In the genomic region with DNA sequence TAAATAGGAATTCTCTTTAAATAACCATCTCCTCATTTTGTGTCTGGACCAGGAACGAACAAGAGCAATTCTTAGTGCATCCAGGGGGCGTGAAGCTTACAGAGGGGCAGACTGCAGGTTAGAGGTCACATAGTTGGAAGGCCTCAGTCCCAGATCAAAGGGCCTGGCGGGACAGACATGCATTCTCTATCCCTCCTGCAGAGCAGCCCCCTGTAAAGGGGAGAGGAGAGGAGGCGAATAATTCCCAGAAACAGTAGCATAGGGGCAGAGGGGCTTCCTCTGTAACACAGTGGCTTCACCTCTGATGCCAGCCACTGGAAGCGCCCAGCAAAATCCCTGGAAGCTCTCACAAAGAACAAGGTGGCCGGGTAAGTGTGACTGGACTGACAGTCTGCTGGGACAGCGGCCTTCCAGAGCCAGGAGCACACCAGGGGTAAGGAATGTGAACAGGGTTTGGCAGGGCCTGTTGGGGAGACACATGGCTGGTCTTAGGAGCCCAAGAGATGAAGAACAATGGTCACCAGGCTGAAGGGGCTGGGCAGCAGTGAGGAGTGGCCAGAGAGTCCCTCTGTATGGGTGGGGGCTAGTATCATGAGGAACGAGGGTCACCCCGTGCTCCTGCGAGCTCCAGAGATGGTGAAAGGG, we compare ENCODE assay signal across 7 mouse cellular contexts. TPM values are rescaled to one million over a fixed set of nuclear protein-coding genes. Genes with fewer than 3 reads are reported as not detected.
A peak's percentile ranks its signal among the peaks of the same experiment; 100 is the strongest.
DNase-seq lines count a peak whose midpoint lies in the region; ATAC-seq and TF ChIP-seq lines count a peak whose summit lies in the region.

No protein-coding gene starts in this region.

- H3K4me2 ChIP-seq in kidney, embryonic 15.5 days: peak overlapping the region; percentile 64; the same call in 1 of the 2 replicates
- H3K4me2 ChIP-seq in embryonic facial prominence, embryonic 12.5 days (replicated peaks): no peak overlapping the region
- H3K4me2 ChIP-seq in midbrain, embryonic 14.5 days (ENCODE audit: low read length): no peak overlapping the region

- no peak for ATAC-seq in kidney, embryonic 15.5 days (replicated peaks; ENCODE audit: low FRiP score)
- ATAC-seq in embryonic facial prominence, embryonic 12.5 days (ENCODE audit: insufficient number of reproducible peaks, insufficient read depth, low FRiP score, low TSS enrichment): no peak
- no peak for ATAC-seq in midbrain, embryonic 14.5 days (ENCODE audit: low FRiP score, low TSS enrichment)
- ATAC-seq in monocyte, adult 5-6 weeks (replicated peaks; ENCODE audit: insufficient number of reproducible peaks, low FRiP score, low TSS enrichment, poor library complexity, severe bottlenecking): no peak

- DNase-seq in kidney, postnatal 25 days: no peak
- DNase-seq in midbrain, embryonic 14.5 days: no peak
- DNase-seq in left cerebral cortex, postnatal 4 days: no peak

- peaks cover 34% of the 10 kb centered on the region for H3K4me1 ChIP-seq in kidney, embryonic 15.5 days
- peaks cover 2% of the 10 kb centered on the region; the same call in 1 of the 2 replicates for H3K4me1 ChIP-seq in bone marrow, adult 2 months (ENCODE audit: control insufficient read depth, insufficient read depth, low read length)
- H3K4me1 ChIP-seq in embryonic facial prominence, embryonic 12.5 days: peaks cover 16% of the 10 kb centered on the region; the same call in 1 of the 2 replicates
- H3K4me1 ChIP-seq in midbrain, embryonic 14.5 days (ENCODE audit: control insufficient read depth, insufficient read depth, low read length): no peaks in the 10 kb centered on the region

- H3K4me3 ChIP-seq in kidney, embryonic 15.5 days (replicated peaks): no peak overlapping the region
- H3K4me3 ChIP-seq in bone marrow, adult 2 months (replicated peaks; ENCODE audit: control insufficient read depth, low read depth, low read length): no peak overlapping the region
- H3K4me3 ChIP-seq in embryonic facial prominence, embryonic 12.5 days: no peak overlapping the region
- H3K4me3 ChIP-seq in midbrain, embryonic 14.5 days (replicated peaks; ENCODE audit: low read depth, low read length): no peak overlapping the region

- TF ChIP-seq CTCF in bone marrow, adult 2 months (IDR thresholded peaks at IDR 0.05; ENCODE audit: control insufficient read depth, insufficient read depth, low read length): no peak

- no peaks in the 10 kb centered on the region for H3K9me3 ChIP-seq in kidney, embryonic 15.5 days (replicated peaks)
- no peaks in the 10 kb centered on the region for H3K9me3 ChIP-seq in embryonic facial prominence, embryonic 12.5 days
- H3K9me3 ChIP-seq in midbrain, embryonic 14.5 days (ENCODE audit: control insufficient read depth, low read length): no peaks in the 10 kb centered on the region

- intact Hi-C loops in left cerebral cortex, postnatal 4 days (cut with DNase I): no loop called here

- H3K27me3 ChIP-seq in kidney, embryonic 15.5 days: no peaks in the 10 kb centered on the region
- no peaks in the 10 kb centered on the region for H3K27me3 ChIP-seq in embryonic facial prominence, embryonic 12.5 days
- H3K27me3 ChIP-seq in midbrain, embryonic 14.5 days (ENCODE audit: control insufficient read depth, insufficient read depth, low read length): no peaks in the 10 kb centered on the region

- TF ChIP-seq POLR2A in bone marrow, adult 2 months (IDR thresholded peaks at IDR 0.05; ENCODE audit: borderline replicate concordance, control insufficient read depth, low read depth, low read length): no peak

- peak overlapping the region; percentile 68 for H3K27ac ChIP-seq in kidney, embryonic 15.5 days
- H3K27ac ChIP-seq in bone marrow, adult 2 months (ENCODE audit: control insufficient read depth, insufficient read depth, low read depth, low read length, poor library complexity): peak overlapping the region; percentile 72
- 0 out of 2 replicates have a peak overlapping the region, but pooled peaks have one; percentile 50 for H3K27ac ChIP-seq in embryonic facial prominence, embryonic 12.5 days
- peak overlapping the region; percentile 14; the same call in 1 of the 2 replicates for H3K27ac ChIP-seq in midbrain, embryonic 14.5 days (replicated peaks; ENCODE audit: low read depth, low read length)

- WGBS in kidney, embryonic 15.5 days: 43% methylated on average over 10 of the region's 10 CpGs
- 68% methylated on average over 10 of the region's 10 CpGs for WGBS in bone marrow, adult 2 months
- WGBS in embryonic facial prominence, embryonic 12.5 days: 33% methylated on average over 10 of the region's 10 CpGs
- WGBS in midbrain, embryonic 14.5 days: 18% methylated on average over 10 of the region's 10 CpGs

- H3K9ac ChIP-seq in kidney, embryonic 15.5 days: no peak overlapping the region
- no peak overlapping the region for H3K9ac ChIP-seq in embryonic facial prominence, embryonic 12.5 days
- H3K9ac ChIP-seq in midbrain, embryonic 14.5 days (replicated peaks; ENCODE audit: low read length): peak overlapping the region; percentile 21; the same call in 1 of the 2 replicates

- peaks cover 52% of the 10 kb centered on the region for H3K36me3 ChIP-seq in kidney, embryonic 15.5 days
- peaks cover 48% of the 10 kb centered on the region for H3K36me3 ChIP-seq in embryonic facial prominence, embryonic 12.5 days
- H3K36me3 ChIP-seq in midbrain, embryonic 14.5 days (ENCODE audit: control insufficient read depth, insufficient read depth, low read length): peaks cover 51% of the 10 kb centered on the region

RNA-seq across cellular contexts. Expression of a gene that starts 1.0 kb away (rescaled TPM):
- polyA plus RNA-seq in kidney, embryonic 15.5 days (2015; fragmentation: Nextera tagmentation; extraction: Ambion mirVana): 1.3 and 1.5 TPM in 2 replicates
- 31.2 and 63.0 TPM in 2 replicates for polyA plus RNA-seq in bone marrow, adult 2 months (2011; ENCODE audit: insufficient read depth, insufficient read length, low replicate concordance, missing spikeins)
- polyA plus RNA-seq in embryonic facial prominence, embryonic 12.5 days (2016; fragmentation: Nextera tagmentation; extraction: Ambion mirVana): 1.3 and 1.8 TPM in 2 replicates
- polyA plus RNA-seq in midbrain, embryonic 14.5 days (2014; fragmentation: Nextera tagmentation; extraction: Ambion mirVana): 1.1 and 1.5 TPM in 2 replicates
- 27.7 to 53.1 TPM (median 29.1 TPM) in 3 replicates for total RNA-seq in monocyte, adult 5-6 weeks (2017)
- 1 to 10 TPM in 1 of 2 experiments, under 1 TPM in 1; 0.56 to 1.2 TPM for total RNA-seq in left cerebral cortex, postnatal 4 days (2021)

RNA-seq across cellular contexts. Expression of a gene that starts 8.0 kb away (rescaled TPM):
- polyA plus RNA-seq in kidney, embryonic 15.5 days (2015; fragmentation: Nextera tagmentation; extraction: Ambion mirVana): 82.1 and 101 TPM in 2 replicates
- 55.0 and 68.0 TPM in 2 replicates for polyA plus RNA-seq in bone marrow, adult 2 months (2011; ENCODE audit: insufficient read depth, insufficient read length, low replicate concordance, missing spikeins)
- polyA plus RNA-seq in embryonic facial prominence, embryonic 12.5 days (2016; fragmentation: Nextera tagmentation; extraction: Ambion mirVana): 44.9 and 48.3 TPM in 2 replicates
- 152 and 160 TPM in 2 replicates for polyA plus RNA-seq in midbrain, embryonic 14.5 days (2014; fragmentation: Nextera tagmentation; extraction: Ambion mirVana)
- total RNA-seq in monocyte, adult 5-6 weeks (2017): 59.0 to 73.8 TPM (median 62.7 TPM) in 3 replicates
- total RNA-seq in left cerebral cortex, postnatal 4 days (2021): 100 to 1,000 TPM; 171 to 176 TPM

RNA-seq across cellular contexts. Expression of a gene that starts 48.2 kb away (rescaled TPM):
- 21.4 and 24.6 TPM in 2 replicates for polyA plus RNA-seq in kidney, embryonic 15.5 days (2015; fragmentation: Nextera tagmentation; extraction: Ambion mirVana)
- 3.1 and 8.9 TPM in 2 replicates for polyA plus RNA-seq in bone marrow, adult 2 months (2011; ENCODE audit: insufficient read depth, insufficient read length, low replicate concordance, missing spikeins)
- 6.9 and 9.1 TPM in 2 replicates for polyA plus RNA-seq in embryonic facial prominence, embryonic 12.5 days (2016; fragmentation: Nextera tagmentation; extraction: Ambion mirVana)
- 5.2 and 5.3 TPM in 2 replicates for polyA plus RNA-seq in midbrain, embryonic 14.5 days (2014; fragmentation: Nextera tagmentation; extraction: Ambion mirVana)
- total RNA-seq in monocyte, adult 5-6 weeks (2017): not detected in 3 replicates
- 1 to 10 TPM; 9.2 to 9.3 TPM for total RNA-seq in left cerebral cortex, postnatal 4 days (2021)

RNA-seq across cellular contexts. Expression of a gene that starts 48.7 kb away (rescaled TPM):
- 37.3 and 40.1 TPM in 2 replicates for polyA plus RNA-seq in kidney, embryonic 15.5 days (2015; fragmentation: Nextera tagmentation; extraction: Ambion mirVana)
- 11.8 and 43.0 TPM in 2 replicates for polyA plus RNA-seq in bone marrow, adult 2 months (2011; ENCODE audit: insufficient read depth, insufficient read length, low replicate concordance, missing spikeins)
- polyA plus RNA-seq in embryonic facial prominence, embryonic 12.5 days (2016; fragmentation: Nextera tagmentation; extraction: Ambion mirVana): 43.6 and 44.1 TPM in 2 replicates
- 26.5 and 33.0 TPM in 2 replicates for polyA plus RNA-seq in midbrain, embryonic 14.5 days (2014; fragmentation: Nextera tagmentation; extraction: Ambion mirVana)
- 8.3 to 18.3 TPM (median 11.6 TPM) in 3 replicates for total RNA-seq in monocyte, adult 5-6 weeks (2017)
- total RNA-seq in left cerebral cortex, postnatal 4 days (2021): 10 to 100 TPM; 38.8 to 42.9 TPM

RNA-seq across cellular contexts. Expression of a gene that starts 51.0 kb away (rescaled TPM):
- 1,673 and 1,817 TPM in 2 replicates for polyA plus RNA-seq in kidney, embryonic 15.5 days (2015; fragmentation: Nextera tagmentation; extraction: Ambion mirVana)
- 386 and 402 TPM in 2 replicates for polyA plus RNA-seq in bone marrow, adult 2 months (2011; ENCODE audit: insufficient read depth, insufficient read length, low replicate concordance, missing spikeins)
- polyA plus RNA-seq in embryonic facial prominence, embryonic 12.5 days (2016; fragmentation: Nextera tagmentation; extraction: Ambion mirVana): 2,246 and 2,293 TPM in 2 replicates
- 2,683 and 2,948 TPM in 2 replicates for polyA plus RNA-seq in midbrain, embryonic 14.5 days (2014; fragmentation: Nextera tagmentation; extraction: Ambion mirVana)
- 1,370 to 2,118 TPM (median 2,068 TPM) in 3 replicates for total RNA-seq in monocyte, adult 5-6 weeks (2017)
- 100 to 1,000 TPM; 510 to 587 TPM for total RNA-seq in left cerebral cortex, postnatal 4 days (2021)

Comparison
In these comparisons a context has a peak if more than half of its experiments do, and no peak if none do; other contexts are left out.
1. H3K27ac ChIP-seq: peak in every context shown above with its lines; median percentile 72 in bone marrow, adult 2 months; 68 in kidney, embryonic 15.5 days; 50 in embryonic facial prominence, embryonic 12.5 days; 14 in midbrain, embryonic 14.5 days.
2. RNA of a gene that starts 1.0 kb away (polyA plus RNA-seq): 31.2 to 63.0 TPM in bone marrow, adult 2 months; 1.3 to 1.5 TPM in kidney, embryonic 15.5 days, 1.3 to 1.8 TPM in embryonic facial prominence, embryonic 12.5 days and 1.1 to 1.5 TPM in midbrain, embryonic 14.5 days; every median in the first group is over 10 times any median in the second.